Mouse (Mus musculus) C2C12 (cell line): ENCODE results near the gene Npr1.

Experiments
- CEBPB ChIP-seq: IDR thresholded peaks from one replicate; pipeline ENCODE4 v1.6.1; 2011; ENCODE audit warnings: low read depth, mild to moderate bottlenecking, control low read depth, moderate library complexity
- CTCF ChIP-seq: IDR thresholded peaks from one replicate; pipeline ENCODE4 v1.5.1; 2011; ENCODE audit not compliant: control insufficient read depth, insufficient read depth, insufficient read length
- FOSL1 ChIP-seq: IDR thresholded peaks from one replicate; pipeline ENCODE4 v1.8.0; 2011; ENCODE audit warnings: mild to moderate bottlenecking, low read length; ENCODE audit not compliant: poor library complexity, insufficient read depth, severe bottlenecking
- MAX ChIP-seq: IDR thresholded peaks from one replicate; pipeline ENCODE4 v1.6.1; 2011; ENCODE audit warnings: mild to moderate bottlenecking, control low read depth
- MYOD1 ChIP-seq: IDR thresholded peaks from one replicate; pipeline ENCODE4 v1.6.1; 2011; ENCODE audit warnings: low read depth; ENCODE audit not compliant: control insufficient read depth, insufficient read length
- MYOG ChIP-seq: IDR thresholded peaks from one replicate; pipeline ENCODE4 v1.6.1; 2011; ENCODE audit not compliant: control insufficient read depth, insufficient read length; ENCODE audit errors: extremely low read depth
- USF1 ChIP-seq: IDR thresholded peaks from one replicate; pipeline ENCODE4 v1.6.1; 2011; ENCODE audit warnings: low read depth, mild to moderate bottlenecking, control low read depth, moderate library complexity

DNA sequence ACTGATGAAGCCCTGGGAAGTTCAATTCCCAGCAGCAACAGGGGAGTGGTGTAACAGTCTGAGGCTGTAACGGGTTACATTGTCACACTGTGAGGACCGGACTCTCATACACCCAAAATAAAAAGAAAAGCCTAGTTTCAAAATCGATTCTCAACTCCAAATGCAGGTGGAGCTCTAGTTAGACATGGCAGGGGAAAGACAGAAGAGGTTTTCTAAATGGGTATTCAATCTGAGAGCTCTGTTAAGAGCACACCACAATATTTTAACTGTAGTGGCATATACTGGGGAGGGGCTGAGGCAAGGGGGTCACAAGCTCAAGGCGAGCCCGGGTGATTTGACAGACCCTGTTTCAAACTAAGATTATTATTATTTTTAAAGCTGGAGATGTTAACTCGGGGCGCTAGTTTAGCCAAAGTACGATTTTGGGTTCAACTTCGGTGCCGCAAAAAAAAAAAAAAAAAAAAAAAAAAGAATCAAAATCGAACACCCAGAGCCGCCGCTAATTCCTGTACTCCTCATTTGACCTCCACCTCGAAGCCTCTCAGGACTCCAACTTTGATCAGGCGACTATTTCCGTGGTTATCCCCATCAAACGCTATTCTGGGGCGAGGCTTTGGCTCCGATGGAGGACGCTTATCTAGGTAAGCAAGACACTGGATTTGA lies 42.8 kb upstream of the Npr1 start:
- no peak for TF ChIP-seq MAX
- TF ChIP-seq CTCF = no peak
- no peak for TF ChIP-seq CEBPB
- no peak for TF ChIP-seq MYOD1
- no peak for TF ChIP-seq MYOG
- no peak for TF ChIP-seq USF1
- TF ChIP-seq FOSL1 = no peak
